Mouse (Mus musculus): ENCODE results near the gene 4930562C15Rik.

4930562C15Rik gene

DNA sequence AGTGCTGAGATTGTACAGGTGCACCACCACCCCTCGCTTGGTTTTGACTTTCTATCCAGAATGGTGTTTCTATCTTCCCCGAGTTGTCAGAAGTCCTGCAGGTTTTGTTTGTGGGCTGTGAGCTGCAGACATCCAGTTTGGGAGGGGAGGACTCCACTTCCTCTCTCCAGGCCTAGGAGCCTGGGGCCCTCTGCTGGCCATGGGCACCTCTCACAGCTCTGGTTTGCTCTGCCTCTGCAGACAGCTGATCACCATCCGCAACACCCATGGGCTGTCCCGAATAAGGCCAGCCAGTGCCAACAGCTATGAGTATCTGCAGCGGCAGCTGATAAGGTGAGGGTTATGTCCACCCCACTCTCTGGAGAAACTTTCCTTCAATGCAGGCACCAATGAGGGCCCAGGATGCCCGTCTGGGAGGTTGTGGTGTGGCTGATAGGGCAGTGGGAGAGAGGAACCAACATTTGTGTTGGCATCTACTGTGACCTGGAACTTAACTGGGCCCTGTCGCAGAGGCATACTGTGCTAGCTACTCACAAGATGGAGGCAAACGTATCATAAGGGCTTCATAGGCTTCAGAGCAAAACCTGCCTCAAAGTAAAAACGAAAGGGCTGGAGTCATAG, 27.8 kb downstream of the 4930562C15Rik start:
- DNase-seq, result peak; percentile 81 to 87

DNA sequence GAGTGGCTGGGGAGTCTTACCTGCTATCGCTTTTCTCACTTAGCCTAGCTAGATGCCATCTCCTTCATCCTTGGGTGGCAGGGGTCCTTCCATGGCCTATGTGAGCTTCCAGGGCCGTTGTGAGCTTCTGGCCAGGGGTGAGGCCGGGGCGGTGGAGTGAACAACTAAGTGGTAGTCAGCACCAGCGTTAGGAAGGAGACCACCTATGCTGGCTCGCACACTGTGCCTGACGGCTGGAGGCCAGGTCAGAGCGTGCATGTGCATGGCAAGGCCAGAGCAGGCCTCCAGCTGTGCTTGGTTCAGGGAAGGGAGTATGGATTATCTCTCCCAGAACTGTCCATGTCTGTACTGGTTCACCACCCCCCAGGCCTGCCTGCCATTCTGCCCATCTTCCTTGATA, 28.5 kb downstream of the 4930562C15Rik start:
- DNase-seq, result no peak

DNA sequence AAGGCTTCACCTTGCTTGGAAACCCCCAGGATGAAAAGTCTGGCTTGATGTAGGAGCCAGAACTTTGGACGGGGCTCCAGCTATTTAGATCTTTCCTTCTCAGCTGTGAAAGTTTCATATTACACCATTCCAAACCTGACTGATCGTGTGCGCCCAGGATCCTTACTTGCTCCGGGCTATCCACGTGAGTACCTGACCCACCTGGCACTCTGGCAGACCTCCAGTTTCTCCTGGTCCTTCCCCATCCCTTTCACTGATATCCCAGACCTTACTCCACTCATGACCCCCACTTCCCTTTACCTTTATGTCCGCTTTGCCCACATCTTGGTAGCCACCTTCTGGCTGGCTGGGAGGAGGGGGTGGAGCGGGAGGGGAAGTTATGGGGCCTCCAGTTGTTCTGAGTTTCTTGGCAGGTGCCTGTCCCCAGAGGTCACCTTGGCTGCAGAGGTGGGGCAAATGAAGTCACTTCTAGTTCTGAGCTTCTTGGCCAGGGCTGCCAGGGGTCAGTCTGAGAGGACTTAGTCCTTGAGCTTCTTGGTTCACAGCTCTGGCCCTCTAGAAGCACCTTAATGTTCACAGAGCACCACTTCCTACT, 31.0 kb downstream of the 4930562C15Rik start:
- DNase-seq, result peak; percentile 58 to 70

DNA sequence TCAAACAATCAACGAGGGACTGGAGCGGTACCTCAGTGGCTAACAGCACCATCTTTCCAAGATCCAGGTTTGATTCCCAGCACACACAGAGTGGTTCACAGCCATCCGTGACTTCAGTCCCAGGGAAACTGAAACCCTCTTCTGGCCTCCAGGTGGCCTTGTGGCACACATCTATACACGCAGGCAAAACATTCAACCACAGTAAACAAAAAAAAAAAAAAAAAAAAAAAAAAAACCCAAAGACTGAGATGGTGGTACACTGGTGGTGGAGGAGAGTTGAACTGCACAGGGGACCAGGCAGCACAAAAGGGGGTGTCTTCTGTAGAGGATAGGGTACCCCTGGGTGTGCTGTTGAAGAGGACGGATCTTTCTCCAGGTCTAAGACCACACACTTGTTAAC, 35.3 kb downstream of the 4930562C15Rik start:
- no peak for DNase-seq

DNA sequence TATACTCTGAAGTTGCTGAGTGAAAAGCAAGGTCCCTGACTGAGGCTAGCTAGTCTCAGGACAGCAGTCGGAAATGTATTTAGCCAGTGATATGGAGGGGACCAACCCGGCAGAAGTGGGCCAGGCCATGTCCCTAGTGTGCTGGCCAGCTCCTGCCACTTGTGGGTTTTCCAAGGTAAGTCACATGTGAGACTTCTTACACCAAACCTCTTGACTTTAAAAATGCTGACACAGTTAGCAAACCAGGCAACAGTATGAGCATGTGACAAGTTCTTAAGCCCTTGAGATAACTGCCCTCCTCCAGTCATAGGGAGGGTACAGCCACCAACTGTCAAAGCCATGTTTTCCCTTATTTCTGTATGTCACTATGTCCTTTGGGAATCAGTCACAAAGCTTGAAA, 36.7 kb downstream of the 4930562C15Rik start:
- no peak for DNase-seq

DNA sequence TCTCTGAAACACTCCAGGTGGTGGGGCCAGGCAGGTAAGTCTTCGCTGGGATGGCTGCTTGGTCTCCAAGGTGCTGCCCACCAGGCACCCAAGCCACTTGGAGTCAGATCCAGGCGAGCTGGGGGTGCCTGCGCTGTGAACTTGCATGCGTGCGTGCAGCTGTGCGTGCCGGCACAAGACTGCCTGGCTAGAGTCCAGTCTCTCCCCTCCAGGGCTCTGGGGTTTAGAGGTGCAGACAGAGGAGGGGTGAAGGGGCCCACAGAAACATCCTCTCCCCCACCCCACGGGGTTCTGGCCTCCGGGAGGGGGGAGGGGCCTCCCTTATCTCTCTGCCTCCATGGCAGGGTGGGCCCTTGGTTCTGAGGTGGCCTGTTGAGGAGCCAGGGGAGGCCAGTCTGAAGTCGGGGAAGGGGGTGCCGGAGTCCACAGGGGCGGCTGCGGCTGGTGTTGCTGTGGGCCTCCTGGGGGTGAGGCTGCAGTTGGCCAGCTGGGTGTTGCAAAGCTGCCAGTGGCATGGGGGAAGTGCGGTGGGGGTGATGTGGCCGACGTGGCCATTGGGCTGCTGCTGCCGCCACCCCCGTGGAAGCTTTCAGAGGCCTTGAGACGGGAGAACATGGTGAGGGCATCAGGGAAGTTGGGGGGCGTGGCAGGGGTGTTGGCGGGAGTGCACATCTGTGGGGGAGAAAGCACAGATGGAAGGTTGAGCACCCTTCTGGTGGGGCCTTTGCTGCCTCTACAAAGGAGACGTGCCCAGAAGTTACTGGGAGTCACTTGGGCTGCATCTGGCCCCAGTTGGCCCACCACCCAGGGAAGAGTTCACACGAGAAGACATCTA, 40.2 kb downstream of the 4930562C15Rik start:
- peak in 1 of 2 experiments; percentile 37 for DNase-seq

DNA sequence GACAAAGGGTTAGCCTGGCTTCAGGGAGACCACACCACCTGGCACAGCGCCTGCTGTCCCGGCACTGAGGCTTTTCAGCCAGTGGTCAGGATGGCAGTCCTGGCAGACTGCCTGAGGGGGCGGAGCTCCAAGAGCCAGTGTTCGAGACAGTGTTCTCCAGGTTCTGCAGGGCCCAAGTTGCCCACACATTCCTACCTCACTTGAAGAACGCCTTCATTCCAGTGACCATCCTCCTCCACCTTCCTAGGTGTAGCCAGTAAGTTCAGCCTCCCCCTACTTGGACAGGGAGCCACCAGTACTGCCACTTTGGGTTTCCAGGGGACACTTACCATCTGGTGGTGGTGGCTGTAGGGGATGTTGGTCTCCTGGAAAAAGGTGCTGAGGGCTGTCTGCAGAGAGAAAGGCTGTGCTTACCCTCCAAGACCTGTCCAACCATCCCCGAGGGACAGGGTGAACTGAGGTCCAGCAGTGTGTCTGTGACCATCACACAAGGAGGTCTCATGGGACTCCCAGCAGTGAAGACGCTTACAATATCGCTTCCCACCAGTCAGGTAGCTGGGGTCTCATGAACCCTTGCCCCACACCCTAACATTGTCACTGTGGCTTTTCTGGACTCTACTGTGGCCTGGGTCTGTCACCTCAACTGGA, 40.9 kb downstream of the 4930562C15Rik start:
- peak; percentile 80 to 87 for DNase-seq

DNA sequence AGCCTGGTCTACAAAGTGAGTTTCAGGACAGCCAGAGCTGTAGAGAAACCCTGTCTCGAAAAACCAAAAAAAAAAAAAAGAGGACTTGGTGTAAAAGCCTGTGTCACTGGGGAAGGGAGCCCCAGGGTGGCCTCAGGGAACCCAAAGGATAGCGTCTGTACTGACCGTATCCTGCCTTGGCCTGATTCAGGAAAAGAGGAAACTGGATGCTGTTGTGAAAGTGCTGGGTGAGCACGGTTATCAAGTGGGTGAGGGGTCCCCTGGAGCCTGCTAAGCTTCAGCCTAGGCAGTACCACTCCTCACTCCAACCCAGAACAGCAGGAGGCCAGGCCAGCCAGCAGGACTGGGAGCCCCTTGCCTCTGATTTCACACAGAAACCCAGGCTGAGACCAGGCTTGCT, 42.0 kb downstream of the 4930562C15Rik start:
- DNase-seq, result no peak

DNA sequence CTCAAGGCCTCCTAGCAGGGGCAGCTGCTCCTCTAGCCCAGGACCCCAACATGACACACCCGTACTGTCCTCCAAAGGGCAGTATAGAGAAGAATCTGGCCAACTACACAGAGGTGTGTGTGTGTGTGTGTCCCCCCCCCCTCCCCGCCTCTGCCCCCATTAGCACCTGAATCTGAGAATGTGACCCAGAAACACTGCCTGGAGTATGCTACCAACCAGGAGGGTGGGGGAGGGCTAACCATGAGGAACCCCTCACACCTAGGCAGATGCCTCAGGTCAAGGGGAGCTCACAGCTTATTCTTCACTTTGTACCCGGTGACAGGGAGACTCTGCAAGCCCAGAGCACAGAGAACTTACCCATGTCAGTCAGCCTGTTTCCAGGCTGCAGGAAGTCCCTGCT, 42.5 kb downstream of the 4930562C15Rik start:
- no peak for DNase-seq

DNA sequence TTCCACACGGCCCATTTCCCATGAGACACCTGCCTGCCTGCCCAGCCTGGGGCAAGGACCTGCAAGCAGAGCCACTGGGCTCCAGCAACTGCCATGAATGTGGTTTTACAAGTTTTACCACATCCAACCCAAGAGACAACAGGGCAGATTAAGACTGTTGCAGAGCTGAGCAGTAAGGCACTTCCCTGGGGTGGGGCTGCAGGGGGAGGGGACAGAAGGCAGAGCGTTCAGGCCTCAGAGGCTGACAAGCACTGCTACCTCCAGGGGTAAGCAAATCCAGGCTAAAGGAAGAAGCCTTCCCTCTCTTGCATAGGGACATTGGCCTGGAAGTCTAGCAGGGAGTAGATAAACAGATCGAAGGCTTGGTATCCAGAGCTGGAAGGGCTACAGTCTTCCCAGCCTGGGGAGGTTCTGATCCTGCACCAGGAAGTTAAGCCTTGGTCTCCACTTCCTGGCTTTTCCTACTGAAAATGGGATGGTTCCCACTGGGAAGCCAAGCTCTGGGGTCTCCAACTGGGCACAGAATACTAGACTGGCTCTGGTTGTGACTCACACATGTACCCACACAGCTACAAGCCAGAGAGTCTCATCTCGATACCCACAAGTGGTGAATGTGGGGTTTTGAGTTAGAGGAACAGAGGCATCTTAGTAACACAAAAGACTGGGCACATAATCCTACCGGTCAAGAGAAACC, 43.1 kb downstream of the 4930562C15Rik start:
- peak; percentile 58 to 67 for DNase-seq

DNA sequence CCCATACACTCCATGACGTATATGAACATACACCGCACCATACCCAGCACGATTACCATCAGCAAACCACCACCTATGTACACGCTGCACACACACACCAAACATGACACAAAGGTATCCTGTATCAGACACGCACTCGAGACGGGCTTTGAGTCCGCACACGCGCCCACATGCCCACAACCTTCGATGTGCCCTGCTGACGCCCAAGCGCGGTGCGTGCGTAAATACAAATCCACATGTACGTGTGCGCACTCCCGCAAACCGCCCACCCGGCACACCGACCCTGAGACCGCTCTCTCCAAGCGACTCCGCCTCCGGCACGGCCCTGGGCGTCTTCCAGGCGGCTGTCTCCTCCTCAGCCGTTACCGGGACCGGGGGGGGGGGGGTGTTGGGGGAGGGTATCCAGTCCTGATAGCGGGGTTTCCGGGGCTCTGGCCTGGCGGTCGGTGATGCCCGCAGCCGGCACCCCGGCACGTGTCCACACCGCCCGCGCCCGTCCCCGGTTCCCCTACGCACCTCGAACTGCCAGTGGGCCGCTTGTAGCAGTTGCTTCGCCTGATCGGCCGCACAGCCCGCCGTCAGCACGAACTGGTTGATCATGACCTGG, 44.0 kb downstream of the 4930562C15Rik start:
- peak; percentile 67 to 79 for DNase-seq

DNA sequence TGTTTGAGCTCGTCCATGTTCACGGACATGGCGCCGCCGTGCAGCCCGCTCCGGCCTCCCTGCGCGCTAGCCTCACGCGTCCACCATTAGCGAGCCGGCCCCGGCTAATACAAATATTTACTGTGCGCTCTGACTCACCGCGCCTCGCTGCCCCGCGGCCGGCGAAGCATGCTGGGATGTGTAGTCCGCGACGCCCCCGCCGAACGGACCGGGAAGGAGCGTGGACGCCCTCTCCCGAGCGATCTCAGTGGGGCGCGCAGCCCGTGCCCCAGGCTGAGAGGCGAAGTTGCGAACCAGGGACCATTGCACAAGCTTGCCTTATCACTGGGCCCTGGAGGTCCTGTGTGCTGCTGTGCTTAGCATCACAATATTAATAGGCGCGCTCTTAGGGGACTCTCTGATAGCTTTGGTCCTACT, 44.5 kb downstream of the 4930562C15Rik start:
- peak; percentile 92 to 95 for DNase-seq

DNA sequence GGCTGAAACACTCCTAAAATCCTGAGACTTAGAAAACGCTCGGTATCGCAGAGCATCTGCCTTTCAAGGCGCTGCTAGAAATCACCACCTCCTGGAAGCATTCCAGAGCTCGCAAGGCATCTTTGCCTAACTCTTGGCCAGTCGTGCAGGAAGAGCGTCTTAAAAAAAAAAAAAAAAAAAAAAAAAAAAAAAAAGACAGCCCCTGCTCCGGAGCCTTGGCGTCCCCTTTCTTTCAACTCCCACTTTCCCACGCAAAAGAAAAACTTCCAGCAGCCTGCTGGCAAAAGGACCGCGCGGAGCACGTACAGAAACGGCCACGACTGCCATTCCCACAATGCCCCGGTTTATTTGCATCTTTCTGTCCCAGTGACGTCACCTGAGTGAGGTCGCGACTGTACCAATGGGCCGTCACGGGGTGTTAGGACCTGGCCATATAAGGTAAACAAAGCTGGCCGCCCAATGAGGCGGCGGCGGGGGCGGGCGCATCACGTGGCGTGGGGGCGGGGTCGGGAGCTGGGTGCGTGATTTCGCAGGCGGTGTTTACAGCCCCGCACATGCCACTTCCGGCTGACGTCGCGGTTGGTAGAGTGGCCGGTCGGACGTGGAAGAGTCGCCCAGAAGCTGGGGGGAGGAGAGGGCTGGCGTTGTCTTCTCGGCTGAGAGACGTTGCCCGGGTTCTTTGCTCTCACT, 45.1 kb downstream of the 4930562C15Rik start, which contains the start of gene Ubald1:
Gene Ubald1 (minus strand): TSS at position 180 of the 690 bp plus-strand sequence.
- DNase-seq, result peak; percentile 100

DNA sequence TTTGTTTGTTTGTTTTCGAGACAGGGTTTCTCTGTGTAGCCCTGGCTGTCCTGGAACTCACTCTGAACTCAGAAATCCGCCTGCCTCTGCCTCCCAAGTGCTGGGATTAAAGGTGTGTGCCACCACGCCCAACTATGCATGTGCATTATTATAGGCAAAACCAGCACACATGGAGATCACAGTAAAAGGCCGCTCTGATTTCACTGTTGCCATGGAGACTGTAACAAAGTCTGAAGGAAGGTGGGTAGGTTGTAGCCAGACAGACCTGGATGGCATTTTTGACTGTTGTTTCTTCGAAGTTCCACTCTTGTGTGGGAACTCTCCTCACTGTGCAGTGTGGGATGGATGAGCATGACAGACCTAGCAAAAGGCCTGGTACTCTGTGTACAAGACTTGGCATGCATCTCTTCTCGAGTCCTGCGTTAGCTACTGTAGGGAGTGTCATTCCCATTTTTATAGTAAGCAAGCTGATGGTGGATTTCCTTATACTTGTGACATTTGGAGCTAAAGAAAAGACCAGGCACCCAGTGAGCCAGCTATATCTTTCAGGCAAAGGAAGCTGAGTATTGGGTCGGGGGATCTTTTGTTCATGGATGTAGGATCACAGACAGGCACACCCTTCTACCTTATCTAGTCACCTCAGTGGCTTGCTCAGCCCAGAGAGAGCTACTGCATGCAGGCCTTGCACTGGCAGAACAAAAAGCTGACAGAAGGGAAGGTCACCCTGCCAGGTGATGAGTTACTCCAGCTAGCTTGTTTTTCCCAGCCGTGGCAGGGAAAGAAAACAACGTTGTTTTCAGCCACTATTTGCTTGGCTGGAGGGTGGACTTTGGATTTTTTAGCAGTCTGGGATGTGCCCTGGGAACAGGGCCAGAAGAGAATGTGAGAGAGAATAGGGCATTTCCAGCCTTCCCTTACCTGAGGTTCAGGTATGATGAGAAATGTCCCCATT, 46.5 kb downstream of the 4930562C15Rik start:
- no peak for DNase-seq

DNA sequence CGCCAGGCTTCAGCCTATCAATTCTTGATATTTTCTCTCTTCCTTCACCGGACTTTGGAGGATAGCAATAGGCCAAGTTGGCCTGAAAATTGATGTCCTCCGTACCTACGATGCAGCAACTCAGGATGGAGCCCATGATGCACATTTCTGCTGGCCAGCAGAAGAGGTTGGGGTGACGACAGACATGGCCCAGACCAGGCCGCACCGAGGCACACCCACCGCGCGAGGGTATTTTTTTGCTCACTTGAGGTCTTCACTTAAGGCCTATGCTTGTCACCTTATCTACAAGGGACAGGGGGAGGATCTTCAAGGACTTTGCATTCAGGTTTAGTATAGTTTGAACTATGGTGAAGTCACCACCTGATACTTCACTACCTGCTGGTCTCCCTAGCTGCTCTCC, 49.7 kb downstream of the 4930562C15Rik start:
- DNase-seq, result no peak

DNA sequence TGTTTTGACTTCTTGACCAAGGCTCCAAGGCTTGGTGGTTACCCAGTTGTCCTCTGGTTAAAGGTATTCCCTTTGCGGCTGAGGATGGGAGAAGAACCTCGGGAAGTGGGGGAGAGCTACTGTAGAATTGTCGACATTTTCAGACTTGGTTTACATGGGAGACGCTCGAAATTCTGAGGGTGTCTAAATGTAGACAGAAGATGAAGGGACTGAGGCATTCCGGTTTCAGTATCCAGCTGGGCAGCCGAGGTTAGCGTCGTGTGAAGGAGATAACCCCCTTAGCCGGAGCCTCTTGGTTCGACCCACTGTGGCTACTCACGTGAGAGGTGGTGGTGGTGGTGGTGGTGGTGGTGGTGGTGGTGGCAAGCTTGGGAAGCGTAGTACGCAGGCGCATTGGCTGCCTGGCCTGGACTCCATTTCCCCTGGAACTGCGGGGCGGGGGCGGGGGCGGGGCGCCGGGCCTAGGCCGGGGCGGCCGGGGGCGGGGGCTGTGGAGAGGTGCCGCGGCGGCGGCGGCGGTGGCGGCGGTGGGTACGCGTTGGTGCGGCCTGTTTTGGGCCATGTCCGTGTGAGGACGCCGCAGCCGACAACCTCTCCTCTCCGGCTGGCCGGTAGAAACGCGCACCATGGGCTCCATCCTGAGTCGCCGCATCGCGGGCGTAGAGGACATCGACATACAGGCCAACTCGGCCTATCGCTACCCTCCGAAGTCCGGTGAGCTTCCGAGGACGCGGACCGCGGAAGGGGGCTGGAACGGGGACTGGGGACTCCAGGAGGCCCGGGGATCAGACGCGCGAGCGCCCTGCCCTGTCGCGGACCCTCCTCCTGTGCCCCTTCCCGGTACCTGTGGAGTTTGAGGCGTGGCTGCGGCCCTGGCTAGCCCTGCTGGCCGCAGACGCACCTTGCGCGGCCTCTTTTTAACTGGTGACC, 50.8 kb downstream of the 4930562C15Rik start, which contains the start of gene Mgrn1:
Gene Mgrn1 (plus strand): TSS at position 490 of the 930 bp plus-strand sequence.
- DNase-seq, result peak; percentile 91 to 95

DNA sequence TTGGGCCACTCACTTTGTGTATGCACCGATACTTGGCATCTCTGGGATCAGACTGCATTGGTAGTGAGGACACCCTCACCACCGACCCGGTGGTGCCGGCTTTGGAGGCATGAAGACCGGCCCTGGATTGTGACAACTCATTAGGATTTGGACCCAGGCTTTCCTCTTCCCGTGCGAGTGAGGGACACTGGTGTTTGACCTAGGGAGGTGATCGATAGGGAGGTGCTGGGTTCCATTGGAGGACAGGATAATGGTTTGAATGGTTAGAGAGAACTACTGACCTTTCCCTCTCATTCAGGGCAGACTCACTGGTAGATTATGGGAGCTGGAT, 51.4 kb downstream of the 4930562C15Rik start:
- no peak for DNase-seq

DNA sequence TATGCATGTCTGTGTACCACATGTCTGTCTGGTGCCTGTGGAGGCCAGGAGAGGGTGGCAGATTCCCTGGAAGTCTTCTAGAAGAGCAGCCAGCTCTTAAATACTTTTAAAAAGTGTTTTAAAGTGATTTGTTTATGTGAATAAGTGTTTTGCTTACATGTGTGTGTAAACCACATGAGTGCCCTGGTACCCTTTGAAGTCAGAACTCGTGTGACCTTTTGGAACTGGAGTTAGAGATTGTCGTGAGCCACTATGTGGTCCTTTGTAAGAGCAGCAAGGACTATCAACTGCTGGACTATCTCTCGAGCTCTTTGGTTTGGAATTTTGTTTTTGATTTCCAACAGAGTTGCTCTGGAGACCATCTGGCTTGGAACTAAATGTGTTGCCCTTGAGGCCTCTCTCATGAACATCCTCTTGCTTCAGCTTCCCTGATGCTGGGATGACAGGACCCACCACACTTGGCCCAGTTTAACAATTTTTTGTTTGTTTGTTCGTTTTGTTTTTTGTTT, 55.0 kb downstream of the 4930562C15Rik start:
- DNase-seq, result no peak

DNA sequence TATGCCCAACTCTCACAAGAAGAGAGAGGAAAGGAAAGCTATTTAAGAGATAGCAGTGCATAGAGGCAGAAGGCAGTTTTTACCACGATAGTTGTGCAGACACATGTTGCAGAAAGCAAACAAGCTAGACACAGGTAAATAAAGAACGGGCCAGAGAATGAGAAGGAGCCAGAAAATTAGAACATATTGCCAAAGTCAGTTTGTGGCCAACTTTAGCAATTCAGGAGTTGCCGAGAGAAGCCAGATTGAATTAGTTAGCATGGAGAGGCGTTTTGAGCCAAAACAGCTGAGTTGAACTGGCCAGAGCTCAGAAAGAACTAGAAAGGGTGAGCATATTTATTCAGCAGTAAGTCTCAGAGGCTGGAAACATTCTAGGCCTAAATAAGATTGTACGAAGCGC, 57.0 kb downstream of the 4930562C15Rik start:
- no peak for DNase-seq
